Mouse (Mus musculus): ENCODE results near the gene Klhl42.

Gene Klhl42

DNA sequence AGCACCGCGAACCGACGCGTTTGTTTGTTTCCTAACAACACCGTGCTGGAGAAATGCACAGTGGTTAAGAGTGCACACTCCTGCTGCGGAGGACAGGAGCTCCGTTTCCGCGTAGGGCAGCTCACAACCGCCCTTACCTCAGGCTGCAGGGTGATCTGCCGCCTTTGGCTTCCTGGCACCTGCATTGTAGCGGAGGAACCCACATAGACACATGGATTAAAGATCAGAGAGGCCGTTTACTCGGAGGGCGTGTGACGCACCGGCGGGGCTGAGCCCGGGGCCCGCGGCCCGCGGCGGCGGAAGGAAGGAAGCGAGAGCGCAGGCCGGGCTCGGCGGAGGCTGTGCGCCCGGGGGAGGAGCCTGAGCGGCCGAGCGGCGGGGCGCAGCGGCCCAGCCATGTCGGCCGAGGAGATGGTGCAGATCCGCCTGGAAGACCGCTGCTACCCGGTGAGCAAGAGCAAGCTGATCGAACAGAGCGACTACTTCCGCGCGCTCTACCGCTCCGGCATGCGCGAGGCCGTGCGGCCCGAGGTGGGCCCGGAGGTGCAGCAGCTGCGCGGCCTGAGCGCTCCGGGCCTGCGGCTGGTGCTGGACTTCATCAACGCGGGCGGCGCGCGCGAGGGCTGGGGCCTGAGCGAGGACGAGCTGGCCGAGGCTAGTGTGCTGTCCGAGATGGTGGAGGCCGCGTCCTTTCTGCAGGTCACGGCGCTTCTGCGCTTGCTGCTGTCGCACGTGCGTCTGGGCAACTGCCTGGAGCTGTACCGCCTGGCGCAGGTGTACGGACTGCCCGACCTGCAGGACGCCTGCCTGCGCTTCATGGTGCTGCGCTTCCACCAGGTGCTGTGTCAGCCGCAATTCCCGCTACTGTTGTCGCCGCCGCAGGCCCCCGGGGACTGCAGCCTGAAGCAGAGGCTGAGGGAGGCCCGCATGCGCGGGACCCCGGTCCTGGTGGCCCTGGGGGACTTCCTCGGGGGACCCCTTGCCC lies at the start of gene Klhl42:
Gene Klhl42 (plus strand): TSS at position 244 of the 985 bp plus-strand sequence.
- peak; percentile 90 for DNase-seq (ENCODE audit: low read depth, low spot score)

DNA sequence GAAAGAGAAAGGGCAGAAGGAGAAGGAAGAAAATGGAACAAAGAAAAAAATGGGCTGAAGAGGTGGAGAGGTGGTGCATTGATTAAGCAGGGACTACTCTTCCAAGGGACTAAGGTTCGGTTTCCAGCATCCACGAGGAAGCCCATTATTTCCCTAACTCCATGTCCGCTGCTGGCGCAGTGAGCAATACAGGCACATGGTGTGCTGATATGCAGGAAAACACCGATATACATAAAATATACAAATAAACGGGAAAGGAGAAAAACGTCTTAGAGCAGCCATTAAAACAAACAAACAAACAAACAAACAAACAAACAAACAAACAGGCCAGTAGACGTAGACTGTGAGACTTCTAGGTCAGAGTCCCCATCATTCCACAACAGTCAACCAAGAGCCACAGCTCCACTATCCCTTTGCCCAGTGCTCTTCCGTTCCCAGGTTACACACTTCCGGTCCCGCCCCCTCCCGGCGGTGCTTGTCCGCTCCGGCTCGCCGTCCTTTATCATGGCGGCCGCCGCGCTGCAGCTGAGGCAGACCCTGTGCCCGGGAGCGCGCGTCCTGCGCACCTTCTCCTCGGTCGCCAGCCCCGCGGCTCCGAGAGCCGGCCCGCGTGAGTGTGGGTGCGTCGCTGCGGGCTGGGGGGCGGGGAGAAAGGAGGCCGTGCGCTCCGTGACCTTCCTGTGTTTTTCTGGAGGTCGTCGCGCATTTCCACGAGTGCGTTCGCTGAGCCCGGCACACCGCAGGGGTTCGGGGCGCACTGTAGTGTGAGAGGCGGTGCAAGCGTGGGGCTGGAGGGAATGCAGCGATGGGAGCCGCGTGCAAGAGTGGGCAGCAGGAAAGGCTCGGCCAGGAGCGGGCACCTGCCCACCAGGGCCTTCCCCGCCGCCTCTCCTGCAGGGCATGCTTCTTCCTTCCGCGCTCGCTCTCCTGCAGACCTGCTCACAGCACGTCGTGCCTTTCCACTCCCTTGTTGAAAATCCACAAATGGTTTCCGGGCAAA lies 48.6 kb upstream of the Klhl42 start, which contains the start of gene Mrps35:
Gene Mrps35 (plus strand): TSS at position 474 of the 1,000 bp plus-strand sequence.
- peak; percentile 88 for DNase-seq (ENCODE audit: low read depth, low spot score)

GRCm38 (mm10) chr6:147043633-147044032 lies 47.5 kb upstream of the Klhl42 start:
- no peak for DNase-seq (ENCODE audit: low read depth, low spot score)

DNA sequence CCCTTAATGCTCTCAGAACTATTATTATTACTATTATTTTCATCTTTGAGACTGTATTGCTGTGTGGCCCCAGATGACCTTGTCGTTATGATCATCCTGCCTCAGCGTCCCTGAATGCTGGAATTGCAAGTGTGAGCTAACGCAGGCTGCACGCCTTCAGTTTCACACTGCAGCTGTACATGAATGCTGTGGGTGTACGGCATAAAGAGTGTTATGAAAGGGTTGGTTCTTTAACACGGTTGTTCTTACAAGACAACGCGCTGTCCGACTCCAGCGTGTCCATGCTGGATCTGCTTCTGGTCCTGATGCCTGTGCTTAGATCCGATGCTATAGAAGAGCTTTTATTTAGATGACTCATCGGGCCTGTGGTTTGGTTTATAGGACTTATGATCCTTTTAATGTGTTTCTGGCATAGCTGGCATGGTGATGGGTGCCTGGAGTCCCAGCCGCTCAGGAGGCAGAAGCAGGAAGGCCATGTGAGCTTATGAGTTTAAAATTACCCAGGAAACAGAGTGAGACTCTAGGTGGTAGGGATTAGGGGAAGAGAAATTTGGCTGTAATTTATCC lies 41.9 kb upstream of the Klhl42 start:
- DNase-seq (ENCODE audit: low read depth, low spot score) = no peak

DNA sequence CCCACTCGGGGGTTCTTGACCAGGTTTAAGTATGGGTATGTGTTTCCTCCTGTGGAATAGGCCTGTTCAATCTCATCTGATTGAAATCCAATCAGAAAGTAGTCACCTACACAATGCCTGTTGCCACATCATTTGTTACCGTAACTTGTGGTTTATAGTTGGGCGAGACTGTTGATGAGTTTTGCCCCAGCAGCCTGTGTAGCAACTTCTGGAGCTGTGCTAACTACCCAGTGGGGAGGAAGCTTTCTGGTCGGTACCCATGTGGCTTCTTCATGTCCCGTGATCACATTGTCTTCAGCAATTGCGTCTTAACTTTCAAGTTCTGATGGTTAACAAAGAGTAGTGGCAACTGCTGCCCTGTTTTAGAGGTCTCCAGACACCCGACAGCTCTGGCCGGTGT lies 39.5 kb upstream of the Klhl42 start:
- DNase-seq (ENCODE audit: low read depth, low spot score) = no peak

GRCm38 (mm10) chr6:147052440-147052839 lies 38.7 kb upstream of the Klhl42 start:
- DNase-seq (ENCODE audit: low read depth, low spot score) = no peak

DNA sequence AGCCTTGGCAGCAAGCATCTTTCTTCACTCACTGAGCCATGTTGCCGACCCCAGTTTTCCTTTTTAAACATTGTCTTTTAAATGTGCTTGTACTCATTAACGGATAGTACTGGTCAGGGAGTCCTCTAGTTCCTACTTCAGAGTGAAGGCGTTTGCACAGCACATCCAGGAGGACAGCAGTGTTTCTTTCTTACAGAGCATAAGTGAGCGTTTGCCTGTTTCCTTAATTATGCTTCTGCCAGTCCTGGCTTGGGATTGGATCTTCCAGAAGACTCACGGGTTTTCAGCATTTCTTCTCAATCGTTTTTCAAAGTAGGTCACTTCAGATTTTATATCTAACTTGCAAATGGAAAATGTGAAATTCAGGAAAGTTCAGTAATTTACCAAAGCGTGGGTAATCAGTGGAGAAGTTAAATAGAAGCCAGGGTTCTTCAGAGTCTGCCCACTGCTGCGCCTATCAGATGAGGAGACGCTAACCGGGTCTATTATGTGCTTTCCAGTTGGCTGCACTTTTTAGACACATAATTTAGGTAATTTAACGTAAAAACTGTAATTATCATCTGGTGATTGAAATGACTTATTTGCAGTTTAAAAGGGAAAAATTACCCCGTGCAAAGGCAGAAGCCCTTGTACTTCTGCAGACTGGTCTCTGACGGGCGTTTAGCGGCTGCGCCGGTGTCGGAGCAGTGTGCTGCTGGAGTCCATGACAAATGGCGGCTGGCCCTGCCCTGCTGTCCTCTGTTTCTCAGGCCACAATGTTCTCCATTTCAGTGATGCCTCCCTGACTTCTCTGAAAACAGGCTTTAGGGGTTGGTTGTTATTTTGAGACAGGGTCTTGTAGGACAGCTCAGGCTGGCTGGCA lies 37.2 kb upstream of the Klhl42 start:
- DNase-seq (ENCODE audit: low read depth, low spot score) = no peak

GRCm38 (mm10) chr6:147055374-147055977 lies 35.7 kb upstream of the Klhl42 start:
- DNase-seq (ENCODE audit: low read depth, low spot score) = no peak

DNA sequence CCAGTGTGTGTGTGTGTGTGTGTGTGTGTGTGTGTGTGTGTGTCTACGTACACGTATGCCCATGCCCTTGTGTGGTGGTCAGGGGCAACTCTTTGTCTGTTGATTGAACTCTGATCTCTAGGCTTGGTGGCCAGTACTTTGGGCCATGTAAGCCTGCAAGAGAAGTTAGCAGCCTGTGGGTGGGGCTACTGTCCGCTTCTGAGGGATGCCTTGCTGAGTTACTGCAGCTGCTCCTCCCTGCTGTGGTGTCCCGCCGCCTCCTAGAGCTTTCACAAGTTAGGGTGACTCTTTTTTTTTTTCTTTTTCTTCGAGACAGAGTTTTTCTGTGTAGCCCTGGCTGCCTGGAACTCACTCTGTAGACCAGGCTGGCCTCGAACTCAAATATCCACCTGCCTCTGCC lies 31.9 kb upstream of the Klhl42 start:
- no peak for DNase-seq (ENCODE audit: low read depth, low spot score)

- no peak for DNase-seq (ENCODE audit: low read depth, low spot score)
Observed at GRCm38 (mm10) chr6:147061630-147062029, 29.5 kb upstream of the Klhl42 start.

DNA sequence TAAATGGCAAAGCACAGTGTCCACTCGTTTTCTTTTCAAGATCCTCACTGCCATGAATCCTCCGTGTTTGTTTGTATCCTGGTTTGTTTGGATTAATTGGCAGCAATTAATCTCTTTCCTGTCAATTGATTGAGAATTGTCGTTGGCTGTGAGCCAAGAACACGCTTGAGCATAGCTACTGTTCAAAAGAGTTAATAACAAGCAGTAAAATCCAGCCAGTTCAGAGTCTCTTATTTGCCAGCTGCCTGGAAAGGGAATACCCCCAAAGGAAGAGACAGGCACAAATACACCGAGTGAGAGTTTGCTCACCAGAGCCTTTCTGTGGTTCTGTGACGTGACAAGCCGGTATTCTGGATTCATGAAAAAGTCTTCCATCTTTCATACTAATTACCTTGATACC lies 29.1 kb upstream of the Klhl42 start:
- DNase-seq (ENCODE audit: low read depth, low spot score) = no peak

DNA sequence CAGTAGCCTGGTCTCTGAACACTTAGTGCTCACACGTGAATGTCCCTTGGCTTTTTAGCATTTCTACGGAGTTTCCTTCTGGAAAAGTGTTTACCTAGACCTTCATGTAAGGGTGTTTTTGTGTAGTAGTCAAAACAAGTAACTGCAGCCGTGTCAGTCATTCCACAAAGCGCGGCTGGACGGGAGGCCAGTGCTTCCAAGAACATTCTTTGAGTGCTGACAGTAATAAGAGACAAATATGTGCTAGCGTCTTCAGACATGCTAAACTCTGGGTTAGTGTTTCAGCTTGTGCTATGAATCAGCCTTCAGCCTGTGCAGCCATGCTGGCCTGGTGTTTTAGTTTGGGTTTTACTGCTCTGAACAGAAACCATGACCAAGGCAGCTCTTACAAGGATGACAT lies 28.5 kb upstream of the Klhl42 start:
- no peak for DNase-seq (ENCODE audit: low read depth, low spot score)

GRCm38 (mm10) chr6:147064226-147064943 lies 26.8 kb upstream of the Klhl42 start:
- no peak for DNase-seq (ENCODE audit: low read depth, low spot score)

- no peak for DNase-seq (ENCODE audit: low read depth, low spot score)
Observed at GRCm38 (mm10) chr6:147064944-147065261, 26.3 kb upstream of the Klhl42 start.

DNA sequence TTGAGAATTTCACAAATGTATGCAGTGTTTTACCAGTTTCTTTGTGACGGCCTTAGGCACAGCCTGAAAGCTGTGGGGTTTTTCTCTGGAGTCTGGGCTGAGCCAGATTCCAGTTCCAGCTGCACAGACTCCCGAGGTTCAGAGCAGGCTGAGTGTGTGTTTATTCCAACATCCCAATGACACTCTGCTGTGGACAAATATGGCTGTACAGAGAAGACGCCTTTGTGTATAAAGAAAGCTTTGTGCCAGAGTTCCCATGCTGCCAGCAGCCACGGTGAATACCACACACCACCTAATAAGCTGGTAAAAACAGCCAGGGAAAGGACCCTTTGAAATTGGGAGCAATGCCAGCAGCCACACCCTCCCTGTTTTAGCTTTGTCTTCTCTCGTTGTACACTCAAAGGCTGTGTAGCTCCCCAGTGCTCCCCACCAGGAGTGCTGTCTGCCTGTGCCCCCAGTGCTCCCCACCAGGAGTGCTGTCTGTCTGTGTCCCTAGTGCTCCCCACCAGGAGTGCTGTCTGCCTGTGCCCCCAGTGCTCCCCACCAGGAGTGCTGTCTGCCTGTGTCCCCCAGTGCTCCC lies 15.3 kb upstream of the Klhl42 start:
- no peak for DNase-seq (ENCODE audit: low read depth, low spot score)

- no peak for DNase-seq (ENCODE audit: low read depth, low spot score)
Observed at GRCm38 (mm10) chr6:147076878-147077277, 14.3 kb upstream of the Klhl42 start.

GRCm38 (mm10) chr6:147079919-147080318 lies 11.3 kb upstream of the Klhl42 start:
- DNase-seq (ENCODE audit: low read depth, low spot score) = no peak

DNA sequence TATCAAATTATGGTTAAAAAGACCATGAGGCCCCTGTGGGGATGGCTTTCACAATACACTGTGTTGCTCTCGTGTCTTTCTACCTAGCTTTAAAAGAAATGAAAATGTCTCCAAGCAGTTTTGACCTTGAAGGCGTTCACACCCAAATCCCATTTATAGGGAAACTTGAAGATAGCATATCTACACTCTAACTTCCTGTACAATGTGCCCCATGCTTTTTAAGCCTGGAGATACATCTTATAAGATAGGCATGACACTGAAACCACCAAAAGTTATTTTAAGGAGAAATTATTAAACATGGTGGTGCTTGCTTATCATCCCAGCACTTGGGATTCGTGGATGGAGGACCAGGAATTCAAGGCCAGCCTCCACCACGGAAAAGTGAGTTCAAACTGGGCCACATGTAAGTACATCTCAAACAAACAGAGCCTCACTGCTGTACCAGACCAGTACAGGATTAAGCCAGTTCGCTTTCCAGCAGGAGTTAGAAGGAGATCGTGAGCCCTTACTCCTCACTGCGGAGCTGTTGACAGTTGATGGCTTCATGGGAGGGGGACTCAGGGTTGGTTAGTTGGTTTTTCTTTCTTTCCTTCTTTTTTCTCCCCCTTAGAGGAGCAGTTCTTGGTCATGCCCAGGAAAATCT lies 5.7 kb upstream of the Klhl42 start:
- DNase-seq (ENCODE audit: low read depth, low spot score) = no peak

Measured in CD4-positive helper T cell, adult 2 months (primary cell).